Mouse (Mus musculus) E14TG2a.4 (cell line): ENCODE measurements at regions not wholly inside any gene's neighbourhood (a gene's known extent, or its start where the extent isn't known, plus 50 kb on each side); places are given as distances from the start of the nearest gene placed in this dataset.

ENCODE experiments used
- CTCF ChIP-seq: conservative IDR thresholded peaks from 2 replicates; pipeline ENCODE4 v1.5.1; 2014; ENCODE audit warnings: low read length
- NANOG ChIP-seq: IDR thresholded peaks from 2 replicates; pipeline ENCODE4 v1.6.1; 2014; ENCODE audit warnings: borderline replicate concordance, low read length, mixed read lengths
- POU5F1 ChIP-seq: IDR thresholded peaks from 2 replicates; pipeline ENCODE4 v1.6.1; 2014; ENCODE audit warnings: low read length, borderline replicate concordance

DNA sequence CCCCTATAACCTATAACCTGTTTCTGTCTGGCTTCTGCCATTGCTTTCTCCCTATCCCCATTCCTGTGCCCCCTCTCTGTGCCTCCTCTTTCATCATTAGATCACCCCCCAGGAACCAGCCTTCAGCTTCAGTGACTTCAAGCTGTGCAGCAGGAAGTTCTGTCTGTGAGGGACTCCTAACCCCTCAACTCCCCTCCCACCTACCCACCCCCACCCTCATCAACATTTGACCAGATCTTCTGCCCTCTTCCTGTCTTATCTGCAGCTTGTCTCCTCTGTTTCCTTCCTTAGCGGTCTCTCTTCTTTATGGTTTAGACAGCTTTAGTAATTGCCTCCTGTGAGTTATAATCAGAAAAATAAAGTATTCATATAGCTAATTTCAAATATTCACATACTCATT is 266.6 kb upstream of the Gm765 start:
- TF ChIP-seq CTCF (no peak), POU5F1 (no peak), NANOG (no peak)
